Mouse (Mus musculus) fibroblast of lung, adult 2 months (primary cell): ENCODE measurements at regions not wholly inside any gene's neighbourhood (a gene's known extent, or its start where the extent isn't known, plus 50 kb on each side); places are given as distances from the start of the nearest gene placed in this dataset.
"Not testable (repeated sequence)": the region's sequence is repeated elsewhere in the genome, so short reads cannot be mapped to it uniquely, and the experiment has no call there.

Experiments used
- DNase-seq: peaks from one replicate; pipeline ENCODE4 v3.0.0-alpha.2; 2011; ENCODE audit warnings: low read depth

GRCm38 (mm10) chr14:71113198-71113597 is 513.6 kb upstream of the Fam160b2 start:
- DNase-seq: no peak

- DNase-seq: no peak
Measured at GRCm38 (mm10) chr14:71104617-71105016, 505.0 kb upstream of the Fam160b2 start.

GRCm38 (mm10) chr14:71103955-71104354 is 504.3 kb upstream of the Fam160b2 start:
- DNase-seq: peak; percentile 73

GRCm38 (mm10) chr14:71095661-71096422 is 496.2 kb upstream of the Fam160b2 start:
- no peak for DNase-seq

GRCm38 (mm10) chr14:71092626-71093326 is 493.1 kb upstream of the Fam160b2 start:
- no peak for DNase-seq

- DNase-seq: no peak
Measured at GRCm38 (mm10) chr14:71085721-71086120, 486.1 kb upstream of the Fam160b2 start.

- peak; percentile 70 for DNase-seq
Measured at GRCm38 (mm10) chr14:71082327-71082726, 482.7 kb upstream of the Fam160b2 start.

GRCm38 (mm10) chr14:71075671-71076070 is 476.0 kb upstream of the Fam160b2 start:
- no peak for DNase-seq

GRCm38 (mm10) chr14:71074019-71074418 is 474.4 kb upstream of the Fam160b2 start:
- DNase-seq: no peak

- no peak for DNase-seq
Measured at GRCm38 (mm10) chr14:71065669-71066068, 466.0 kb upstream of the Fam160b2 start.

GRCm38 (mm10) chr14:71056601-71057000 is 457.0 kb upstream of the Fam160b2 start:
- DNase-seq: no peak

GRCm38 (mm10) chr14:71055480-71055879 is 455.8 kb upstream of the Fam160b2 start:
- DNase-seq: no peak

- no peak for DNase-seq
Measured at GRCm38 (mm10) chr14:71053788-71054641, 454.4 kb upstream of the Fam160b2 start.

- DNase-seq: no peak
Measured at GRCm38 (mm10) chr14:71047096-71047495, 447.5 kb upstream of the Fam160b2 start.

GRCm38 (mm10) chr14:71043879-71044770 is 444.5 kb upstream of the Fam160b2 start:
- DNase-seq: not testable (repeated sequence)

- no peak for DNase-seq
Measured at GRCm38 (mm10) chr14:71036620-71037019, 437.0 kb upstream of the Fam160b2 start.

GRCm38 (mm10) chr14:71033586-71033985 is 434.0 kb upstream of the Fam160b2 start:
- no peak for DNase-seq

GRCm38 (mm10) chr14:71030164-71030880 is 430.7 kb upstream of the Fam160b2 start:
- no peak for DNase-seq
